Mouse (Mus musculus): ENCODE data around the gene Lrrc51. TPM values are rescaled to one million over a fixed set of nuclear protein-coding genes. Genes with fewer than 3 reads are reported as not detected.
A peak's percentile ranks its signal among the peaks of the same experiment; 100 is the strongest.

Gene Lrrc51
- polyA plus RNA-seq, 1 experiment from 2014 or later: 6.8 TPM

DNA sequence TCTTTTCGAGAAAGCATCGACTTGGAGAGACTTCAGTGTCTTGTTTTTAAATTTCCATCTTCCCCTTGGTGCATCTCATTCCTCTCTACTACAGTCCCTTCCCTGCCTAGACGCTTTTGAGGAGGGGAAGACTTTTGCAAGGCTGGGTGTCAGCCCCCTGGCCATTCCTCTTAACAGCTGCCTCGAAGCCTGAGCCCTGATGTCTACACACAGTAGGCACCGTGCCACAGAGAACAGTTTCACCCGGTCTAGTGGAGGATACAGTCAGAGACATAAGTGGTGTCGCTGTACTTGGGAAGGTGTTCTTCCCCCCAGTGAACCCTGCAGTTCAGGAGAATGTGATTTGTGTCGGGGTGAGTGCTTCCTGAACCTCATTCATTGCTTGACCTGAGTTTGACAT lies 27.0 kb downstream of the Lrrc51 start:
- WGBS: 73% methylated on average over 8 of the region's 8 CpGs
- no peak for DNase-seq (ENCODE audit: low spot score)
- no peak overlapping the region; the same call in 1 of the 2 replicates for H3K27ac ChIP-seq (ENCODE audit: low read depth)

DNA sequence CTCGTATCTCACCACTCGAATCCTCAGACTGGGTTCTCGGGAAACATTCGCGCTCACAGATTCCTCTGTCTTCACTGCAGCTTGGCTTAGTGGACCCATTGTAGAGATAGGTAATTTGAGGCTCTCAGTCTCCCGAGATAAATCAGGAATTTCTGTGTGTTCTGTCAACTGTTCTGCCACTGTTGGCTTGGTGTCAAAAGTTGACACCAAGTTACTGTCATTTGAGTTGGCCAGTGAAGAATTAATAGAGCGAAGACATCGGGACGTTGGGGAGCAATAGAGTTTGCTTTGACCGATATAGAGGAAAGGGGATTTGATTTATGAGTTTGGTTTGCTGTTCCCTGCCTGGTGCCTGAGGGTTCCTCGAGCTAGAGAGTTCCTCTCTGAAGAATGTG lies 27.4 kb downstream of the Lrrc51 start, which contains the start of gene Tomt:
Gene Tomt, minus strand, starts transcription at position 73 of the 395 bp plus-strand sequence.
- Histone ChIP-seq H3K4me1 (replicated peaks; ENCODE audit: control insufficient read depth, insufficient read depth, low read length) (peaks cover 21% of the 10 kb centered on the region), H3K4me2 (ENCODE audit: low read length) (peak within 1 kb of the TSS; percentile 90), H3K9me3 (ENCODE audit: control insufficient read depth, low read length) (no peaks in the 10 kb centered on the region), H3K27me3 (replicated peaks; ENCODE audit: control insufficient read depth, insufficient read depth, low read length) (no peaks in the 10 kb centered on the region), H3K4me3 (ENCODE audit: low read depth, low read length) (peak within 1 kb of the TSS; percentile 93), H3K36me3 (ENCODE audit: control insufficient read depth, insufficient read depth, low read length) (peaks cover 21% of the 10 kb centered on the region), H3K9ac (ENCODE audit: low read length) (peak within 1 kb of the TSS; percentile 90), H3K27ac (ENCODE audit: low read depth) (peak within 1 kb of the TSS; percentile 96)
- WGBS: 14% methylated on average over 11 of the region's 11 CpGs
- DNase-seq (ENCODE audit: low spot score): no peak
- ATAC-seq (replicated peaks; ENCODE audit: low FRiP score, low TSS enrichment, low read depth): no peak

More for the DNA sequence above, 27.0 kb downstream of the Lrrc51 start:
- no peak for ATAC-seq (replicated peaks; ENCODE audit: low FRiP score, low TSS enrichment, low read depth)
- Histone ChIP-seq H3K9ac (ENCODE audit: low read length) (peak overlapping the region; percentile 90), H3K4me2 (ENCODE audit: low read length) (peak overlapping the region; percentile 90), H3K4me3 (ENCODE audit: low read depth, low read length) (peak overlapping the region; percentile 93), H3K27me3 (replicated peaks; ENCODE audit: control insufficient read depth, insufficient read depth, low read length) (no peaks in the 10 kb centered on the region), H3K4me1 (replicated peaks; ENCODE audit: control insufficient read depth, insufficient read depth, low read length) (peaks cover 21% of the 10 kb centered on the region), H3K9me3 (ENCODE audit: control insufficient read depth, low read length) (no peaks in the 10 kb centered on the region), H3K36me3 (ENCODE audit: control insufficient read depth, insufficient read depth, low read length) (peaks cover 25% of the 10 kb centered on the region)

DNA sequence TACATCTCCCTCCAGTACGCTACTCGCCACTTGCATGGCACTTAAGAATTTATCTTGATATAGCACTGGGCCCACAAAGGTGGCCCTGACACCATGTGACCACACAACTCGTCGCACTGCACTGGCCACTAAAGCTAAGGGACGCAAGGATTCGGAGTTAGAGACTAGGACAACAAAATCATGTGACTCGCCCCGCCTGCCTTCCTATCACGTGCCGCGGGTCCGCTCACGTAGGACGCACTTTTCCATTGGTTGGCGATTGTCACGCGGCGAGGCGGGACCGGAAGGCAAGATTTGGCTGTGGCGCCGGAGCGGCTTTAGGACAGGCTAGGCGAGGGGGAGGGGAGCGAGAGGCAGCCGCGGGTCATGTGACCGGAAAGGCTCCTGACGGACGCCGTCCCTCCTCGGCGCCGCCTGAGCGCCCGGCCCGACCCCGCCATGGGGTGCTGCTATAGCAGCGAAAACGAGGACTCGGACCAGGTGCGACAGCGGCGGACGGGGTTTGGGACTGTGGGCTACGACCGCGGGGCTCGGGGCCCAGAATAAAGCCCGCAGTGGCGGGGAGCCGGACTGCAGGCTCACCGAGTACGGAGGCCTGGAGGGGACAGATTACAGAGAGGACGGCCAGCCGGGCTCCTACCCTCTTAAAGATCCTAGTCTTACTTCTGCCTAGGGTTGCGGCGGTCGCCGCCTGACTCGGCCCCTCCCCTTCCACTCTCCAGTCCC lies 28.0 kb downstream of the Lrrc51 start, which contains the start of gene Lamtor1:
Gene Lamtor1, plus strand, starts transcription at position 344 of the 726 bp plus-strand sequence.
- Histone ChIP-seq H3K36me3 (ENCODE audit: control insufficient read depth, insufficient read depth, low read length) (peaks cover 15% of the 10 kb centered on the region), H3K27ac (ENCODE audit: low read depth) (peak within 1 kb of the TSS; percentile 96), H3K4me1 (replicated peaks; ENCODE audit: control insufficient read depth, insufficient read depth, low read length) (peaks cover 21% of the 10 kb centered on the region), H3K9me3 (ENCODE audit: control insufficient read depth, low read length) (no peaks in the 10 kb centered on the region), H3K4me3 (ENCODE audit: low read depth, low read length) (peak within 1 kb of the TSS; percentile 93), H3K4me2 (ENCODE audit: low read length) (peak within 1 kb of the TSS; percentile 90), H3K27me3 (replicated peaks; ENCODE audit: control insufficient read depth, insufficient read depth, low read length) (no peaks in the 10 kb centered on the region), H3K9ac (ENCODE audit: low read length) (peak within 1 kb of the TSS; percentile 90)
- peak; percentile 98 for DNase-seq (ENCODE audit: low spot score)
- WGBS: 0% methylated on average over 55 of the region's 61 CpGs
- peak; percentile 99 for ATAC-seq (replicated peaks; ENCODE audit: low FRiP score, low TSS enrichment, low read depth)

DNA sequence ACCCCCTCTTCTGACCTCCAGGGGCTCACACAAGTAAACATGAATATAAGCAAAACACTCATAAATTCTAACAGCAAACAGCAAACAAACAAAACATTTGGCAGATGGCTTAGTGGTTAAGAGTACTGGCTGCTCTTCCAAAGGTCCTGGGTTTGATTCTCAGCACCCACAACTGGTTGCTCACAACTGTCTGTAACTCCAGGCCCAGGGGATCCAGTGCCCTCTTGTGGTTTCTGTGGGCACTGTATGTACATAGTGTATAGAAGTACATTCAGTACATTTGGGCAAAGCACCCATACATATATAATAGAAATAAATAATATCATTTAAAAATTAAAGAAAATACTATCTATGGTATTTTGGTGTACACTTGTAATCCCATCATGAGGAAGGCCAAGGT lies 30.8 kb downstream of the Lrrc51 start:
- Histone ChIP-seq H3K4me2 (ENCODE audit: low read length) (no peak overlapping the region), H3K4me1 (replicated peaks; ENCODE audit: control insufficient read depth, insufficient read depth, low read length) (peaks cover 15% of the 10 kb centered on the region), H3K4me3 (ENCODE audit: low read depth, low read length) (no peak overlapping the region), H3K36me3 (ENCODE audit: control insufficient read depth, insufficient read depth, low read length) (0 out of 2 replicates have a peak, but pooled peaks cover 6% of the 10 kb centered on the region), H3K27ac (ENCODE audit: low read depth) (no peak overlapping the region), H3K9me3 (ENCODE audit: control insufficient read depth, low read length) (no peaks in the 10 kb centered on the region), H3K27me3 (replicated peaks; ENCODE audit: control insufficient read depth, insufficient read depth, low read length) (no peaks in the 10 kb centered on the region), H3K9ac (ENCODE audit: low read length) (no peak overlapping the region)
- DNase-seq (ENCODE audit: low spot score) (no peak), ATAC-seq (replicated peaks; ENCODE audit: low FRiP score, low TSS enrichment, low read depth) (no peak)

DNA sequence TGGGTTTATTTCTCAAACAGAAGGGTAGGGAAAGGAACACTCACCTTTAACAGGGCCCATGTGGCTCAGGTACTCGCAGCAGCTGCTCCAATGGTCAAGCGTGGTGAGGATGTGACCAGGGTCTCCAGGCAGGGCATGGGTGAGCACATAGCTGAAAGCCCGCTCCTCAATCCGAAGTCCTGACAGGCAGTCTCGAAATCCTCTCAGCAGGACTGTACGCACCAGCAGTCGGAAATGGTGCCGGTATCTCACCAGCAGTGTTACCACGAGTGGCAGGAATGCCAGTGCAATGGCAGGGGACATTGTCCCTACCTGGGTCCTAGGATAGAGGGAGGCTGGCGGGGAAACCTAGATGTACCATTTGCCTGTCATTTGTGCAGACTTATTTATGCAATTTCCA lies 31.7 kb downstream of the Lrrc51 start:
- Histone ChIP-seq H3K4me2 (ENCODE audit: low read length) (no peak overlapping the region), H3K4me1 (replicated peaks; ENCODE audit: control insufficient read depth, insufficient read depth, low read length) (peaks cover 17% of the 10 kb centered on the region), H3K36me3 (ENCODE audit: control insufficient read depth, insufficient read depth, low read length) (0 out of 2 replicates have a peak, but pooled peaks cover 6% of the 10 kb centered on the region), H3K4me3 (ENCODE audit: low read depth, low read length) (no peak overlapping the region), H3K9ac (ENCODE audit: low read length) (no peak overlapping the region), H3K27me3 (replicated peaks; ENCODE audit: control insufficient read depth, insufficient read depth, low read length) (no peaks in the 10 kb centered on the region), H3K27ac (ENCODE audit: low read depth) (no peak overlapping the region), H3K9me3 (ENCODE audit: control insufficient read depth, low read length) (no peaks in the 10 kb centered on the region)
- no peak for DNase-seq (ENCODE audit: low spot score)
- 92% methylated on average over 10 of the region's 10 CpGs for whole genome bisulfite sequencing
- ATAC-seq (replicated peaks; ENCODE audit: low FRiP score, low TSS enrichment, low read depth): no peak

GRCm38 (mm10) chr7:101900331-101901097 lies 33.2 kb downstream of the Lrrc51 start:
- Histone ChIP-seq H3K36me3 (ENCODE audit: control insufficient read depth, insufficient read depth, low read length) (0 out of 2 replicates have a peak, but pooled peaks cover 6% of the 10 kb centered on the region), H3K4me3 (ENCODE audit: low read depth, low read length) (no peak overlapping the region), H3K4me2 (ENCODE audit: low read length) (no peak overlapping the region), H3K27ac (ENCODE audit: low read depth) (no peak overlapping the region), H3K27me3 (replicated peaks; ENCODE audit: control insufficient read depth, insufficient read depth, low read length) (no peaks in the 10 kb centered on the region), H3K9ac (ENCODE audit: low read length) (no peak overlapping the region), H3K9me3 (ENCODE audit: control insufficient read depth, low read length) (no peaks in the 10 kb centered on the region), H3K4me1 (replicated peaks; ENCODE audit: control insufficient read depth, insufficient read depth, low read length) (peaks cover 11% of the 10 kb centered on the region)
- no peak for ATAC-seq (replicated peaks; ENCODE audit: low FRiP score, low TSS enrichment, low read depth)
- WGBS: 91% methylated on average over 16 of the region's 16 CpGs
- no peak for DNase-seq (ENCODE audit: low spot score)

DNA sequence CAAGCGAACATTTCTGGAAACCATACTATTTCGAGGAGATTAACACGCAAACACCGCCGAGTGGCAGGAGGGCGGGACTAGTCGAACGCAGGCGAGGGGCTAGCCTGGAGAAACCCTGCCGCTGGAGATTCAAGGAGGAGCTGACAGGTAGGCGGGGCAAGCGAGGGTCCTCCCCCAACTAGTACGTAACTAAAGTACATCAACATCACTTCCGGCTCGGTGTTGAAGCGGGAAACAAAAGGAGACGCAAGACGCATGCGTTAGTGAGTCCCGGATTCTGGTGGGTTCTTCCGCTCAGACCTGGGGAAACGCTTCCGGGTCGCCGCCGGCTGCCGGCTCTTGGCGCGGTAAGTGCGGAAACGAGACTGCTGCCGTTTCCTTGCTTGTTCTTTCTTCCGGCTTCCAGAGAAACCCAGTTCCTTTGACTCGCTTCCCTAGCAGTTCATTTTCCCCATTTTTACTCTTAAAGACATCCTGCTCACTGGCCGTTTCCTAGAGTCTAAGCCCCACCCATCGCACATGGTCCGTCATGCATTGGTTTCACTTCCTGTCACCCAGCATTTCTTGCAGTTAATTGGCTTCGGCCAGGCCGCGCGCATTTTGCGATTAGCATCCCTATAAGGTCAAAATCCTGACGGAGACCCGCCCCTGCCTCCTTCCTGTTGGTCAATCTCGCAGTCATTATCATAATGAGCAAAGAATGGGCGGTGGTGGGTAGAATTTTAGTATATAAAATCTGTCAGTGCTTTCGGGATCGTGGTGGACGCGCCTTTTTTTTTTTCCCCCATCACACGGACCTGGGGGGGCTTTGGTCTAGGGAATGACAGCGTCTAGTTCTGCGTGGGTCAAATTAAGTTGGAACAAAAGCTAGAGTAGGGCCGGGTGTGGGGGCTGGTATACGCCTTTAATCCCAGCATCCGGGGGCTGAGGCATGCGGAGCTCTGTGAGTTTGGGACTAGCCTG lies 37.3 kb downstream of the Lrrc51 start:
- peaks cover 5% of the 10 kb centered on the region; the same call in 1 of the 2 replicates for H3K4me1 ChIP-seq (replicated peaks; ENCODE audit: control insufficient read depth, insufficient read depth, low read length)
- peak; percentile 97 for DNase-seq (ENCODE audit: low spot score)
- H3K4me3 ChIP-seq (ENCODE audit: low read depth, low read length): peak overlapping the region; percentile 74
- H3K36me3 ChIP-seq (ENCODE audit: control insufficient read depth, insufficient read depth, low read length): 0 out of 2 replicates have a peak, but pooled peaks cover 6% of the 10 kb centered on the region
- no peaks in the 10 kb centered on the region for H3K9me3 ChIP-seq (ENCODE audit: control insufficient read depth, low read length)
- no peaks in the 10 kb centered on the region for H3K27me3 ChIP-seq (replicated peaks; ENCODE audit: control insufficient read depth, insufficient read depth, low read length)
- peak overlapping the region; percentile 93 for H3K27ac ChIP-seq (ENCODE audit: low read depth)
- peak overlapping the region; percentile 60 for H3K9ac ChIP-seq (ENCODE audit: low read length)
- under 1% methylated on average over 57 of the region's 57 CpGs for WGBS
- H3K4me2 ChIP-seq (ENCODE audit: low read length): peak overlapping the region; percentile 58
- peak; percentile 98 for ATAC-seq (replicated peaks; ENCODE audit: low FRiP score, low TSS enrichment, low read depth)

DNA sequence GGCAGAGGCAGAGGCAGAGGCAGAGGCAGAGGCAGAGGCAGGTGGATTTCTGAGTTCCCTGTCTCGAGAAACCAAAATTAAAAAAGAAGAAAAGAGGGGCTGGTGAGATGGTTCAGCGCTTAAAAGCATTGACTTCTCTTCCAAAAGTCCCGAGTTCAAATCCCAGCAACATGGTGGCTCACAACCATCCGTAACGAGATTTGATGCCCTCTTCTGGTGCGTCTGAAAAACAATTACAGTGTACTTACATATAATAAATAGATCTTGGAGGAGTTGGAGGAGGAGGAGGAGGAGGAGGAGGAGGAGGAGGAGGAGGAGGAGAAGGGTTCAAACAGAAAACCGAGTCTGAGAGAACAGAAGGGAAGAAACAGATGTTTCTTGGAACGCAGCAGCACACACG lies 38.0 kb downstream of the Lrrc51 start:
- Histone ChIP-seq H3K4me1 (replicated peaks; ENCODE audit: control insufficient read depth, insufficient read depth, low read length) (peaks cover 5% of the 10 kb centered on the region; the same call in 1 of the 2 replicates), H3K9ac (ENCODE audit: low read length) (peak overlapping the region; percentile 56), H3K4me2 (ENCODE audit: low read length) (peak overlapping the region; percentile 58), H3K27ac (ENCODE audit: low read depth) (no peak overlapping the region; the same call in 1 of the 2 replicates), H3K36me3 (ENCODE audit: control insufficient read depth, insufficient read depth, low read length) (0 out of 2 replicates have a peak, but pooled peaks cover 6% of the 10 kb centered on the region), H3K9me3 (ENCODE audit: control insufficient read depth, low read length) (no peaks in the 10 kb centered on the region), H3K4me3 (ENCODE audit: low read depth, low read length) (peak overlapping the region; percentile 74), H3K27me3 (replicated peaks; ENCODE audit: control insufficient read depth, insufficient read depth, low read length) (no peaks in the 10 kb centered on the region)
- DNase-seq (ENCODE audit: low spot score) (no peak), ATAC-seq (replicated peaks; ENCODE audit: low FRiP score, low TSS enrichment, low read depth) (no peak; the same call in 1 of the 2 replicates)
- WGBS: 34% methylated on average over 9 of the region's 9 CpGs
